Mouse (Mus musculus): ENCODE data around the gene Ubc. TPM values are rescaled to one million over a fixed set of nuclear protein-coding genes. Genes with fewer than 3 reads are reported as not detected.

The Ubc gene
- total RNA-seq, 2 experiments from 2014 or later: 650 to 744 TPM

DNA sequence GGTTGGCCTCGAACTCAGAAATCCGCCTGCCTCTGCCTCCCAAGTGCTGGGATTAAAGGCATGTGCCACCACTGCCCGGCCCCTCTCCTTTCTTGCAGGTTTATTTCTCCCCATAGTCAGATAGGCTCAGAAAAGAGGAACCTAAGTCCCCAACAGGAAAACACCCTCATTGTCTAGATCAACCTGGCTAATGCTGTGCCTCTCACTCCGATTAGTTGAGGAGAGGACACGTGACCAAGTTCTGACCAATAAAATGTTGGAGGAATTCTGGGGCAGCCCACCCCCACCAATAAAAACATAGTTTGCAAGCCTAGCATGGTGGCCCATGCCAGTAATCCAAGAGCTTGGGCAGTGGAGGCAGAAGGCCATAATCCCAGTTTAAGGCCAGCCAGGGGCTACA is 38.1 kb downstream of the Ubc start:
- no peak for DNase-seq (ENCODE audit: low spot score in 2 of 2)

GRCm38 (mm10) chr5:125351057-125351456 is 38.9 kb downstream of the Ubc start:
- no peak for DNase-seq (ENCODE audit: low spot score in 2 of 2)

GRCm38 (mm10) chr5:125349391-125349790 is 40.6 kb downstream of the Ubc start:
- DNase-seq (ENCODE audit: low spot score in 2 of 2): no peak

DNA sequence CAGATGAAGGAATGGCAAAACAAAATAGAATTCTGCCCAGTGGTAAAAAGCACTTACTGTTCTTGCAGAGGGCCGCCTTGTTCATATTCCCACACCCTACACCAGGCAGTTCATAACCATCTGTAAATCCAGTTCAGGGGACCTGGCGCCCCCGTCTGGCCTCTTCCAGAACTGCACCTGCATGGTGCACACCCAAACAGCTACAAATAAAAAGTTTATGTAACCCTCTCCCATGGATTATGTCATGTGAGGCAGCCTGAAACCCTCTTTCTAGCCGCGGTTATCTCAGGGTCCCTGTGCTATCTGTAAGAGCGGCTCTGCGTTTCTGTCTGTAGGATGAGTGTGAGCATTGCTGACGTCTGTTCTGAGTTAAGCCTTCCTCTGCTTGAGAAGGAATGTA is 41.5 kb downstream of the Ubc start:
- peak in 1 of 2 experiments; percentile 53 for DNase-seq (ENCODE audit: low spot score in 2 of 2)

- no peak for DNase-seq (ENCODE audit: low spot score in 2 of 2)
Measured at GRCm38 (mm10) chr5:125348067-125348466, 41.9 kb downstream of the Ubc start.

DNA sequence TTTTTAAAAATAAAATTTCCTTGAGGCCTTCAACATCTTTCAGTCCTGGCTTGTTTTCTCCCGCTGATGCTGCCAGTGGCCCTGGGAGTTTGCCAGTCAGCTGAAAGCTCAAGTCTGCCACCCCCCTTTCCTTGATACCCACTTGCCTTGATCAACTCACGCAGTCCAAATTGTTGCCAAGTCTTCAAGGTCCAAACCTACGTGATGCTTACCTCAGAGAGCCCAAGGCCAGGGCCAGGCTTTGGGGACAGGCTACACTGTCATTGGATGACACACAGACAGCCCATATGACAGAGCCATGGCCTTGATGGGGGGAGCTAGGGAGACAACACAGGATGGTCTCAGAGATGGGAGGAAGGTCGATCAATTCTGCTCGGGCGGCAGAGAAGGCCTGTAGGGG is 45.7 kb downstream of the Ubc start:
- DNase-seq (ENCODE audit: low spot score in 2 of 2): no peak

- no peak for DNase-seq (ENCODE audit: low spot score in 2 of 2)
Measured at GRCm38 (mm10) chr5:125341459-125342090, 48.4 kb downstream of the Ubc start.

- peak; percentile 83 to 86 for DNase-seq (ENCODE audit: low spot score in 2 of 2)
Measured at GRCm38 (mm10) chr5:125340547-125341262, 49.3 kb downstream of the Ubc start, which contains the start of gene Scarb1. TSS of gene Scarb1 (minus strand) at chr5:125341094.

GRCm38 (mm10) chr5:125339851-125340531 is 50.0 kb downstream of the Ubc start:
- DNase-seq (ENCODE audit: low spot score in 2 of 2): no peak

DNA sequence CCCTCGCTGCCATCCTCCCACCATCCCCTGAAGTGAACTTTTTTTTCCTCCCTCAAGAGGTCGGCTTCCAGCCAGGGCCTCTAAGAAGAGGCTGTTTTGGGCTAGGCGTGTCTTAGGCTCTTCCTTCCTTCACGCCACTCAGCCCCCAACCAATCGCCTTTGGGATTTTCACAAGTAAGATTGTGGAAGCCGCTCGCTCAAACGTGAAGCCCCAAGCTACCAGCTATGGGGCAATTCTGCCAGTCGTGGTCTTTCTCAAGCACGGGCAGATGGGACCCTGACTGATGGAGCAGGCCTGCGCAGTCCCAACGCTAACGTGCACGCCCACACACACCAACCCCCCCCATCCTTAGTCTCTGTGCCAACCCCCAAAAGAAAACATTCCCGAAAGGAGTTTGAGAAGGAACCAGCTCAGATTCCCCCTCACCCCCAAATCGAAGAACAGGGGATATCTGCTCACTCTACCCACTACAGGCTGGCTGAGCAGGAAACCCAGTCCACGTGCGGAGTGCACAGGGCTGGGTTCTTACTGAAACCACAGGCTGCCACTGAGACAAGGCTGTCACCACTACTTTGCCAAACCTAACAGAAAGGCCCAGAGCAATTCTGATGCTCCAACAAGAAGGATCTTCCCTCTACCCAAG is 50.8 kb downstream of the Ubc start:
- DNase-seq (ENCODE audit: low spot score in 2 of 2): peak in 1 of 2 experiments; percentile 53

DNA sequence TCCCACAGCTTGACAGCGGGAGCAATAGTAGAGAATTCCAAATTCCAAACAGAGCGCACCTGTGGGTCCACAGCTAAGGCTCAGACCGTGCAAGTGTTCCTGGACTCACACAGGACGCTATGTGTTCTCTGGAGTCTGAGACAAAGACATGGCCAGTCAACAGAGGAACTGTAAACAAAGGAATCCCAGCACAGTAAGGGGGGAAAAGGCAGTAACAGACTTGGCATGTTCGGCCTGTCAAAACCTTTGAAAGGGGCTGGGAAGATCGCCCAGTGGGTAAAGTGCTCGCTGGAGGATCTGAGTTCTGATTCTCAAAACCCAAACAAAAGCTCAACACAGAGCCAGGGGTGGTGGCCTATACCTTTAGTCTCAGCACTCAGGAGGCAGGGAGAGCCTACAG is 52.5 kb downstream of the Ubc start:
- DNase-seq (ENCODE audit: low spot score in 2 of 2): no peak

GRCm38 (mm10) chr5:125337012-125337411 is 53.0 kb downstream of the Ubc start:
- DNase-seq (ENCODE audit: low spot score in 2 of 2): no peak

Other genes with a start within 250 kb of the Ubc start
- gene Ncor2, start 211.0 kb downstream of the Ubc start, total RNA-seq (2021): 100 to 1,000 TPM; 168 to 179 TPM
- 10 to 100 TPM; 49.4 to 54.6 TPM for gene Scarb1, start 49.1 kb downstream of the Ubc start, total RNA-seq (2021)
- not detected for gene Gm10382, start 880 bp downstream of the Ubc start, total RNA-seq (2021)
- gene Dhx37, start 43.9 kb upstream of the Ubc start, total RNA-seq (2021): 1 to 10 TPM; 6.8 to 7.8 TPM
- gene Bri3bp, start 51.4 kb upstream of the Ubc start, total RNA-seq (2021): 10 to 100 TPM; 10.4 to 12.0 TPM
- 10 to 100 TPM; 11.6 to 13.7 TPM for gene Aacs, start 85.6 kb upstream of the Ubc start, total RNA-seq (2021)
- under 1 TPM; 0.32 to 0.39 TPM for gene Tmem132b, start 141.6 kb upstream of the Ubc start, total RNA-seq (2021)